Mouse (Mus musculus) spleen, adult 2 months (tissue): ENCODE measurements around the gene Dbn1. TPM values are rescaled to one million over a fixed set of nuclear protein-coding genes. Genes with fewer than 3 reads are reported as not detected.

Experiments
- DNase-seq, 2 experiments: peaks; one replicate each; pipeline versions ENCODE4 v3.0.0 to v3.0.0-alpha.2; 2012 to 2021; ENCODE audit warnings: low spot score in 2 of 2, low read depth in 1 of 2
- H3K27ac ChIP-seq: fragments of 200-500 bp; 2 replicates; pipeline ENCODE4 v1.5.1; 2012; ENCODE audit warnings: low read length, inconsistent platforms; ENCODE audit not compliant: insufficient read depth
- H3K27me3 ChIP-seq: fragments of 200-500 bp; 2 replicates; pipeline ENCODE4 v1.6.1; 2012; ENCODE audit warnings: mild to moderate bottlenecking, moderate library complexity, low read length, inconsistent platforms; ENCODE audit not compliant: control insufficient read depth, insufficient read depth
- H3K36me3 ChIP-seq: fragments of 200-500 bp; 2 replicates; pipeline ENCODE4 v1.6.1; 2012; ENCODE audit warnings: mild to moderate bottlenecking, low read length, inconsistent platforms; ENCODE audit not compliant: control insufficient read depth, insufficient read depth
- H3K4me1 ChIP-seq: fragments of 200-500 bp; 2 replicates; pipeline ENCODE4 v1.6.1; 2011; ENCODE audit warnings: inconsistent platforms; ENCODE audit not compliant: control insufficient read depth, insufficient read depth, insufficient read length
- H3K4me3 ChIP-seq: fragments of 200-500 bp; 2 replicates; pipeline ENCODE4 v1.5.1; 2011; ENCODE audit warnings: mild to moderate bottlenecking, inconsistent platforms; ENCODE audit not compliant: insufficient read depth, insufficient read length; ENCODE audit errors: extremely low read depth
- CTCF ChIP-seq: fragments of 200-500 bp; IDR thresholded peaks from 2 replicates; pipeline ENCODE4 v1.5.1; 2011; ENCODE audit warnings: mild to moderate bottlenecking, inconsistent platforms; ENCODE audit not compliant: insufficient read depth, insufficient read length, insufficient replicate concordance; ENCODE audit errors: extremely low read depth
- POLR2A ChIP-seq: fragments of 200-500 bp; IDR thresholded peaks from 2 replicates; pipeline ENCODE4 v1.6.1; 2011; ENCODE audit warnings: low read depth, low read length, inconsistent platforms
- WGBS: fragments of 180-500 bp; shearing (Covaris S2); methylation state at CpG from one replicate; pipeline ENCODE4 v1.1.7; 2018; 5-methylcytosine and 5-hydroxymethylcytosine counted together
- polyA plus RNA-seq: library from polyadenylated mRNA; depleted of rRNA; stranded (reverse); fragments of >200 nt; gene quantifications from 2 replicates; pipeline ENCODE4 v1.2.3, GENCODE M21; 2012

Gene Dbn1
- polyA plus RNA-seq, 1 experiment, result 12.8 TPM

GRCm38 (mm10) chr13:55519606-55520005 lies 31.7 kb upstream of the Dbn1 start:
- WGBS, result 21% methylated on average over 4 of the region's 4 CpGs

GRCm38 (mm10) chr13:55516955-55517354 lies 29.0 kb upstream of the Dbn1 start:
- WGBS, result 3% methylated on average over 5 of the region's 5 CpGs
- Histone ChIP-seq H3K4me1 (peaks cover 6% of the 10 kb centered on the region), H3K4me3 (no peak overlapping the region), H3K36me3 (no peaks in the 10 kb centered on the region), H3K27ac (no peak overlapping the region), H3K27me3 (peaks cover 4% of the 10 kb centered on the region; the same call in 1 of the 2 replicates)
- DNase-seq, result peak; percentile 61 to 81
- TF ChIP-seq POLR2A, result no peak
- peak; percentile 89; the same call in 1 of the 2 replicates for TF ChIP-seq CTCF

More at GRCm38 (mm10) chr13:55519606-55520005, 31.7 kb upstream of the Dbn1 start:
- no peak overlapping the region for H3K27ac ChIP-seq
- TF ChIP-seq POLR2A (no peak), CTCF (no peak)
- H3K4me1 ChIP-seq, result no peaks in the 10 kb centered on the region; the same call in 1 of the 2 replicates
- H3K27me3 ChIP-seq, result no peaks in the 10 kb centered on the region
- DNase-seq, result no peak
- H3K4me3 ChIP-seq, result no peak overlapping the region
- peaks cover 18% of the 10 kb centered on the region for H3K36me3 ChIP-seq

GRCm38 (mm10) chr13:55513828-55514227 lies 25.9 kb upstream of the Dbn1 start:
- no peak for DNase-seq
- Histone ChIP-seq H3K27ac (no peak overlapping the region), H3K4me3 (0 out of 2 replicates have a peak overlapping the region, but pooled peaks have one; percentile 96), H3K27me3 (peaks cover 4% of the 10 kb centered on the region; the same call in 1 of the 2 replicates), H3K4me1 (peaks cover 10% of the 10 kb centered on the region), H3K36me3 (peaks cover 2% of the 10 kb centered on the region; the same call in 1 of the 2 replicates)
- 34% methylated on average over 9 of the region's 9 CpGs for WGBS
- no peak for TF ChIP-seq CTCF
- TF ChIP-seq POLR2A, result no peak

GRCm38 (mm10) chr13:55513111-55513748 lies 25.3 kb upstream of the Dbn1 start, which contains the start of gene Pdlim7:
Pdlim7 (minus strand) TSS chr13:55513676.
- peaks cover 4% of the 10 kb centered on the region; the same call in 1 of the 2 replicates for H3K27me3 ChIP-seq
- H3K27ac ChIP-seq, result peak within 1 kb of the TSS; percentile 90
- H3K4me1 ChIP-seq, result peaks cover 10% of the 10 kb centered on the region
- H3K36me3 ChIP-seq, result peaks cover 8% of the 10 kb centered on the region
- peak; percentile 57 to 78 for DNase-seq
- peak within 1 kb of the TSS; percentile 96 for H3K4me3 ChIP-seq
- 1% methylated on average over 51 of the region's 55 CpGs for WGBS
- peak; percentile 90 for TF ChIP-seq CTCF
- TF ChIP-seq POLR2A, result peak; percentile 88

- no peak for DNase-seq
- H3K36me3 ChIP-seq, result peaks cover 12% of the 10 kb centered on the region
- H3K4me3 ChIP-seq, result peak overlapping the region; percentile 96
- peak overlapping the region; percentile 90; the same call in 1 of the 2 replicates for H3K27ac ChIP-seq
- TF ChIP-seq POLR2A (no peak), CTCF (no peak)
- WGBS, result 13% methylated on average over 25 of the region's 25 CpGs
- H3K4me1 ChIP-seq, result peaks cover 10% of the 10 kb centered on the region
- peaks cover 4% of the 10 kb centered on the region; the same call in 1 of the 2 replicates for H3K27me3 ChIP-seq
These were observed 24.6 kb upstream of the Dbn1 start for GRCm38 (mm10) chr13:55512379-55513031.

- H3K27me3 ChIP-seq, result peaks cover 4% of the 10 kb centered on the region; the same call in 1 of the 2 replicates
- no peak for DNase-seq
- TF ChIP-seq POLR2A, result no peak
- TF ChIP-seq CTCF, result no peak
- peaks cover 10% of the 10 kb centered on the region for H3K4me1 ChIP-seq
- 80% methylated on average over 5 of the region's 5 CpGs for WGBS
- no peak overlapping the region for H3K4me3 ChIP-seq
- H3K36me3 ChIP-seq, result peaks cover 18% of the 10 kb centered on the region
- no peak overlapping the region for H3K27ac ChIP-seq
These were observed 23.6 kb upstream of the Dbn1 start for GRCm38 (mm10) chr13:55511492-55511861.
